In the genomic region with DNA sequence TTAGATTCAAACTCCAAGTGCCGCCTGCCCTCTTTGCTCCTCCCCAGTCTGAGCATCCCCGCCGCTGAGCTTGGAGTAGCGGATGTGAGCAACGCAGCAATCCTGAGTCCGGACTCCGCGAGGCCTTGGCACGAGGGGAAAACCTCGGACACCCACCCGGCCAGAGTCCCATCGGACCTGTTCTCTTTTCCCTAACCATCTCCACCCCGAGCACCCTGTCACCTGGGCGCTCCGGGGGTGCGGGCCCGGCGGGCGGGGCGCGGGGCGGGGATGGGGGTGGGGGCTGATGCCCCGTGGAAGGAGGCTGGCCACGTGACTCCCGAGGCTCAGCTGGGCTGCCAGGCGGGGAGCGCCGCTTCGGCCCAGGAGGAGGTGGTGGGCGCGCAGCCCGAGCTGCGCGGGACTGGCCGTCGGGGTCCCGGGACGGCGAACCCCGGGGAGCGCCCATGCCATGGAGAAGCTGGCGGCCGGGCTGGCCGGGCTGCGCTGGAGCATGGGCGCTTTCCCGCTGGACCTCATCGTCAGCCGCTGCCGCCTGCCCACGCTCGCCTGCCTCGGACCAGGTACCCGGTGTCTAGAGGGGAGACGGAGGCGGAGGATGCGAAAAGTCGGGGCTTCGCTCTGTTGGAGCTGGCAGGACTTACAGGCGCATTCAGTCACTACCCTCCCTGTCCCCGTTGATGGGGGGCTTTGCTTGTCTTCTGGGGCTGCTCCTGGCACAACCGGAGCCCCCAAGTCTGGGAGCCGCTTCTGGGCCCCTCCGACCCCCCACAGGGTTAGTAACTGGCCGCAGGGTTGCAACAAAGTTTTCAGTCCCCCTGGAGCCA, we compare ENCODE assay signal across 8 mouse cellular contexts. TPM values are rescaled to one million over a fixed set of nuclear protein-coding genes. Genes with fewer than 3 reads are reported as not detected.
DNase-seq lines count a peak whose midpoint lies in the region; ATAC-seq and TF ChIP-seq lines count a peak whose summit lies in the region.

A gene (plus strand): TSS at position 321 of the 827 bp plus-strand sequence.

- H3K27ac ChIP-seq in heart, embryonic 16.5 days (ENCODE audit: low read length): no peak within 1 kb of the TSS
- no peak within 1 kb of the TSS for H3K27ac ChIP-seq in limb, embryonic 14.5 days (replicated peaks; ENCODE audit: low read depth, low read length)
- peak within 1 kb of the TSS; percentile 70 for H3K27ac ChIP-seq in neural tube, embryonic 12.5 days

- peak within 1 kb of the TSS; percentile 56 for H3K9ac ChIP-seq in heart, embryonic 16.5 days (ENCODE audit: low read length)
- peak within 1 kb of the TSS; percentile 55 for H3K9ac ChIP-seq in limb, embryonic 14.5 days (ENCODE audit: low read depth, low read length, severe bottlenecking)
- H3K9ac ChIP-seq in neural tube, embryonic 12.5 days: peak within 1 kb of the TSS; percentile 83

- TF ChIP-seq POLR2A in limb, embryonic 14.5 days (IDR thresholded peaks at IDR 0.05; ENCODE audit: borderline replicate concordance, extremely low read depth, insufficient read depth, insufficient read length): no peak

- peaks cover 91% of the 10 kb centered on the region for H3K27me3 ChIP-seq in megakaryocyte, embryonic 14.5 days (replicated peaks)
- H3K27me3 ChIP-seq in heart, embryonic 16.5 days (ENCODE audit: control insufficient read depth, insufficient read depth, low read length): peaks cover 60% of the 10 kb centered on the region
- H3K27me3 ChIP-seq in limb, embryonic 14.5 days (ENCODE audit: control insufficient read depth, insufficient read depth, low read length): peaks cover 52% of the 10 kb centered on the region
- H3K27me3 ChIP-seq in neural tube, embryonic 12.5 days (replicated peaks): peaks cover 3% of the 10 kb centered on the region; the same call in 1 of the 2 replicates

- WGBS in heart, embryonic 16.5 days: under 1% methylated on average over 65 of the region's 65 CpGs
- 3% methylated on average over 57 of the region's 65 CpGs for WGBS in limb, embryonic 14.5 days
- WGBS in neural tube, embryonic 12.5 days: under 1% methylated on average over 64 of the region's 65 CpGs

- ATAC-seq in CD4-positive, CD25-positive, alpha-beta regulatory T cell, adult 4 months: no peak
- no peak for ATAC-seq in megakaryocyte, adult 5-6 weeks (ENCODE audit: poor library complexity, severe bottlenecking)
- ATAC-seq in heart, embryonic 16.5 days (replicated peaks; ENCODE audit: extremely low read depth, insufficient read depth, low FRiP score): peak; percentile 58; the same call in 1 of the 2 replicates
- peak; percentile 74 for ATAC-seq in limb, embryonic 14.5 days (ENCODE audit: low FRiP score, low read depth)
- peak; percentile 31 for ATAC-seq in neural tube, embryonic 12.5 days (ENCODE audit: low FRiP score, low read depth)
- no peak for ATAC-seq in cerebellum, adult (ENCODE audit: insufficient number of reproducible peaks, low FRiP score, low TSS enrichment)

- H3K4me3 ChIP-seq in megakaryocyte, embryonic 14.5 days (replicated peaks): peak within 1 kb of the TSS; percentile 84
- H3K4me3 ChIP-seq in heart, embryonic 16.5 days (ENCODE audit: low read length): peak within 1 kb of the TSS; percentile 56
- peak within 1 kb of the TSS; percentile 52 for H3K4me3 ChIP-seq in limb, embryonic 14.5 days (replicated peaks; ENCODE audit: low read length)
- peak within 1 kb of the TSS; percentile 72 for H3K4me3 ChIP-seq in neural tube, embryonic 12.5 days

- peak; percentile 22 for DNase-seq in CD4-positive, CD25-positive, alpha-beta regulatory T cell, adult 2 months (ENCODE audit: low read depth, low spot score)
- peak; percentile 47 for DNase-seq in limb, embryonic 14.5 days (ENCODE audit: low spot score)

- peaks cover 44% of the 10 kb centered on the region for H3K9me3 ChIP-seq in megakaryocyte, embryonic 14.5 days
- no peaks in the 10 kb centered on the region for H3K9me3 ChIP-seq in heart, embryonic 16.5 days (replicated peaks; ENCODE audit: control insufficient read depth, low read length)
- no peaks in the 10 kb centered on the region; the same call in 1 of the 2 replicates for H3K9me3 ChIP-seq in limb, embryonic 14.5 days (ENCODE audit: control insufficient read depth, low read length)
- H3K9me3 ChIP-seq in neural tube, embryonic 12.5 days: no peaks in the 10 kb centered on the region

- H3K4me1 ChIP-seq in megakaryocyte, embryonic 14.5 days: peaks cover 37% of the 10 kb centered on the region
- peaks cover 10% of the 10 kb centered on the region; the same call in 1 of the 2 replicates for H3K4me1 ChIP-seq in heart, embryonic 16.5 days (ENCODE audit: control insufficient read depth, insufficient read depth, low read length)
- H3K4me1 ChIP-seq in limb, embryonic 14.5 days (ENCODE audit: control insufficient read depth, insufficient read depth, low read length): peaks cover 6% of the 10 kb centered on the region; the same call in 1 of the 2 replicates
- peaks cover 50% of the 10 kb centered on the region for H3K4me1 ChIP-seq in neural tube, embryonic 12.5 days

- no peaks in the 10 kb centered on the region for H3K36me3 ChIP-seq in megakaryocyte, embryonic 14.5 days (replicated peaks; ENCODE audit: low read length)
- no peaks in the 10 kb centered on the region for H3K36me3 ChIP-seq in heart, embryonic 16.5 days (ENCODE audit: control insufficient read depth, insufficient read depth)
- H3K36me3 ChIP-seq in limb, embryonic 14.5 days (ENCODE audit: control insufficient read depth, insufficient read depth, low read length): no peaks in the 10 kb centered on the region
- peaks cover 6% of the 10 kb centered on the region; the same call in 1 of the 2 replicates for H3K36me3 ChIP-seq in neural tube, embryonic 12.5 days

- H3K4me2 ChIP-seq in heart, embryonic 16.5 days (ENCODE audit: low read depth, low read length): peak within 1 kb of the TSS; percentile 88
- peak within 1 kb of the TSS; percentile 94 for H3K4me2 ChIP-seq in limb, embryonic 14.5 days (replicated peaks; ENCODE audit: low read depth, low read length, severe bottlenecking)
- peak within 1 kb of the TSS; percentile 92 for H3K4me2 ChIP-seq in neural tube, embryonic 12.5 days (replicated peaks)

RNA-seq across cellular contexts. Expression of the gene that starts here (rescaled TPM):
- not detected for polyA plus RNA-seq in CD4-positive, CD25-positive, alpha-beta regulatory T cell, adult 4 months (2017; shearing (Covaris generic))
- 0.44 and 0.56 TPM in 2 replicates for polyA plus RNA-seq in megakaryocyte, embryonic 14.5 days (2012; ENCODE audit: insufficient read depth, low replicate concordance)
- total RNA-seq in megakaryocyte, adult 5-6 weeks (2015): not detected in 2 replicates
- not detected in 2 replicates for total RNA-seq in megakaryocyte, adult 5-6 weeks (2017)
- polyA plus RNA-seq in heart, embryonic 16.5 days (2015; fragmentation: Nextera tagmentation; extraction: Ambion mirVana): 0.12 and 0.20 TPM in 2 replicates
- polyA plus RNA-seq in limb, embryonic 14.5 days (2012; rRNA removed): 1.2 and 1.6 TPM in 2 replicates
- 0.56 and 0.97 TPM in 2 replicates for polyA plus RNA-seq in limb, embryonic 14.5 days (2014; fragmentation: Nextera tagmentation; extraction: Ambion mirVana)
- polyA plus RNA-seq in neural tube, embryonic 12.5 days (2016; fragmentation: Nextera tagmentation; extraction: Ambion mirVana): 28.2 and 31.0 TPM in 2 replicates

Comparison
In these comparisons a context has a peak if more than half of its experiments do, and no peak if none do; other contexts are left out.
1. RNA of the gene that starts here (polyA plus RNA-seq): 28.2 to 31.0 TPM in neural tube, embryonic 12.5 days; 0.56 to 1.6 TPM in limb, embryonic 14.5 days, 0.44 to 0.56 TPM in megakaryocyte, embryonic 14.5 days, 0.12 to 0.20 TPM in heart, embryonic 16.5 days and not detected in CD4-positive, CD25-positive, alpha-beta regulatory T cell, adult 4 months; every median in the first group is over 10 times any median in the second.
2. Peak in ATAC-seq, H3K4me3 ChIP-seq, H3K9ac ChIP-seq and H3K4me2 ChIP-seq in heart, embryonic 16.5 days; RNA of the gene not detected or under 1 TPM.
3. ATAC-seq: peak in limb, embryonic 14.5 days (single experiment) and neural tube, embryonic 12.5 days (single experiment); none in CD4-positive, CD25-positive, alpha-beta regulatory T cell, adult 4 months (single experiment), megakaryocyte, adult 5-6 weeks (single experiment) and cerebellum, adult (single experiment).
4. Peak in every context shown above with its lines, with median percentiles within 50 percentile points of each other: H3K4me3 ChIP-seq, H3K4me2 ChIP-seq and H3K9ac ChIP-seq.